Mouse (Mus musculus): ENCODE results near the gene Abhd14a. TPM values are rescaled to one million over a fixed set of nuclear protein-coding genes. Genes with fewer than 3 reads are reported as not detected.

Gene Abhd14a
- polyA plus RNA-seq, 1 experiment from 2014 or later: 82.0 TPM

DNA sequence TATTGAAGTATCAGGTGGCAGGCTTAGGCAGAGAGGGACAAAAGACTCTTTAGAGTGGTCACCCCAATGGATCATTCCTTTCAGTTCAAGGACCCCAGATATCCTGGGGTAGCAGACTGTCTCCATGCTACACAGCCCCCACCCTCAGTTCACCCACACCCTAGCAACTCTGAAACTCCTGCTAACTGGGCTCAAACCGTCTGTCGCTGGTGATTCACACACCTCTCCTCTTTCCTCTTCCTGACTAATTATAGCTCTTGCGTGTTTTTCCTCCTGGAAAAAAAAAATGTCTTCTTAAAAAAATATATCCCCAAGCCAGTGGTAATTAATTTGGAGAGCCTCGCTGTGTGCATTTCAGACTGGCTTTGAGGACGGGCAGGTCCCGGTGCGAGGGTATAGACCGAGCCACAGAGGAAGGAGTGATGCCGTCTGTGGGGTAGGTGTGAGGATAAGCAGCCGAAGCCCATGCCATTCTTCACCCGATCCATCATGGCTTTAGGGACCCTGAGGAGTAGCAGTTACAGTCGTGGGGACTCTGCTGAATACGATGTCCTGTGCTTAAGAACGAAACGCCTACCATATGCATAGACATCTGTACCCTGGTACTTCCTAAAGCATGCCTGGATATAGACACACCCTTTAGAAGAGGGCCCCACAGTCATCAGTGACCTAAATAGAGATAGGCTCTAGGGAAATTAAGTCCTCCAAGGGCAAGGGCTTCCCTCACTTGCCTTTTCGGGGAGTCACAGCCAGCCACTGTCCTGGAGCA lies 44.7 kb downstream of the Abhd14a start:
- no peak overlapping the region for H3K4me2 ChIP-seq (ENCODE audit: low read length)
- no peak for ATAC-seq
- H3K9ac ChIP-seq (ENCODE audit: low read depth, low read length): no peak overlapping the region
- H3K27me3 ChIP-seq (ENCODE audit: control insufficient read depth, insufficient read depth, low read depth, low read length): no peaks in the 10 kb centered on the region
- no peaks in the 10 kb centered on the region for H3K9me3 ChIP-seq (replicated peaks; ENCODE audit: control insufficient read depth, low read length, poor library complexity, severe bottlenecking)
- WGBS: 83% methylated on average over 16 of the region's 16 CpGs
- H3K36me3 ChIP-seq (ENCODE audit: control insufficient read depth, insufficient read depth, low read length): no peaks in the 10 kb centered on the region
- no peak overlapping the region for H3K4me3 ChIP-seq (ENCODE audit: low read depth, low read length)
- H3K27ac ChIP-seq (ENCODE audit: low read length): no peak overlapping the region
- H3K4me1 ChIP-seq (ENCODE audit: control insufficient read depth, insufficient read depth, low read length): no peaks in the 10 kb centered on the region

DNA sequence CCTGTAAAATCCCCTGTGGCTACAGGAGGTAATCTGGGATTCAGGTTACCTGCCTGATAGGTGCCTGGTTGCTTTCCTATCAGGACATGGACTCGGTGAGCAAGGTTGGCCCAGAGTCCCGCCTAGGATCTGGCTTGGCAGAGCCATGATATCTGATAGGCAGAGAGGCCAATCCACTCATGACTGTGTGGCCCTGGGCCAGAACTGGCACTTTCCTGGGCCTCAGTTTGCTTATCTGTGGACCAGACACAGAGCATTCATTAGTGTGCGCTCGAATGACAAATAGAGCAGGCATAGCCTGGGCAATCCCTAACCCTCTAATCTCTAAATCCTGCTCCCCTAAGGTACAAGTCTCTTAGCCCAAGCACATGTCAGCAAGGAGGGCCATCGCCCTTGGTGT lies 45.3 kb downstream of the Abhd14a start:
- no peak overlapping the region for H3K4me2 ChIP-seq (ENCODE audit: low read length)
- H3K27ac ChIP-seq (ENCODE audit: low read length): no peak overlapping the region
- H3K27me3 ChIP-seq (ENCODE audit: control insufficient read depth, insufficient read depth, low read depth, low read length): no peaks in the 10 kb centered on the region
- WGBS: 82% methylated on average over 5 of the region's 5 CpGs
- no peak overlapping the region for H3K4me3 ChIP-seq (ENCODE audit: low read depth, low read length)
- no peaks in the 10 kb centered on the region for H3K4me1 ChIP-seq (ENCODE audit: control insufficient read depth, insufficient read depth, low read length)
- no peak overlapping the region for H3K9ac ChIP-seq (ENCODE audit: low read depth, low read length)
- ATAC-seq: no peak
- no peaks in the 10 kb centered on the region for H3K9me3 ChIP-seq (replicated peaks; ENCODE audit: control insufficient read depth, low read length, poor library complexity, severe bottlenecking)
- no peaks in the 10 kb centered on the region for H3K36me3 ChIP-seq (ENCODE audit: control insufficient read depth, insufficient read depth, low read length)

DNA sequence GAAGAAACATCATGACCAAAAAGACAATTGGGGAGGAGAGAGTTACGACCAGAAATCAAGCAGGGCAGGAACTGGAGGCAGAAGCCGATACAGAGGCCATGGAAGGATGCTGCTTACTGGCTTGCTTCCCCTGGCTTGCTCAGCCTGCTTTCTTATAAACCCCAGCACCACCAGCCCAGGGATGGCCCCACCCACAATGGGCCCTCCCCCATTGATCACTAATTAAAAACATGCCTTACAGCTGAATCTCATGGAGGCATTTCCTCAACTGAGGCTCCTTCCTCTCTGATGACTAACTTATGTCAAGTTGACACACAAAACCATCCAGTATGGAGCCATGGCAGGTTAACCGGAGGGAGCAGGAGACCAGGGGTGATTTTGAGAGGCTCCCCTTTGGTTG lies 47.7 kb downstream of the Abhd14a start:
- Histone ChIP-seq H3K36me3 (ENCODE audit: control insufficient read depth, insufficient read depth, low read length) (no peaks in the 10 kb centered on the region), H3K9me3 (replicated peaks; ENCODE audit: control insufficient read depth, low read length, poor library complexity, severe bottlenecking) (no peaks in the 10 kb centered on the region), H3K4me2 (ENCODE audit: low read length) (no peak overlapping the region), H3K27me3 (ENCODE audit: control insufficient read depth, insufficient read depth, low read depth, low read length) (no peaks in the 10 kb centered on the region), H3K4me1 (ENCODE audit: control insufficient read depth, insufficient read depth, low read length) (peaks cover 6% of the 10 kb centered on the region), H3K27ac (ENCODE audit: low read length) (no peak overlapping the region), H3K4me3 (ENCODE audit: low read depth, low read length) (no peak overlapping the region), H3K9ac (ENCODE audit: low read depth, low read length) (no peak overlapping the region)
- no peak for ATAC-seq
- WGBS: 92% methylated on average over 3 of the region's 3 CpGs

DNA sequence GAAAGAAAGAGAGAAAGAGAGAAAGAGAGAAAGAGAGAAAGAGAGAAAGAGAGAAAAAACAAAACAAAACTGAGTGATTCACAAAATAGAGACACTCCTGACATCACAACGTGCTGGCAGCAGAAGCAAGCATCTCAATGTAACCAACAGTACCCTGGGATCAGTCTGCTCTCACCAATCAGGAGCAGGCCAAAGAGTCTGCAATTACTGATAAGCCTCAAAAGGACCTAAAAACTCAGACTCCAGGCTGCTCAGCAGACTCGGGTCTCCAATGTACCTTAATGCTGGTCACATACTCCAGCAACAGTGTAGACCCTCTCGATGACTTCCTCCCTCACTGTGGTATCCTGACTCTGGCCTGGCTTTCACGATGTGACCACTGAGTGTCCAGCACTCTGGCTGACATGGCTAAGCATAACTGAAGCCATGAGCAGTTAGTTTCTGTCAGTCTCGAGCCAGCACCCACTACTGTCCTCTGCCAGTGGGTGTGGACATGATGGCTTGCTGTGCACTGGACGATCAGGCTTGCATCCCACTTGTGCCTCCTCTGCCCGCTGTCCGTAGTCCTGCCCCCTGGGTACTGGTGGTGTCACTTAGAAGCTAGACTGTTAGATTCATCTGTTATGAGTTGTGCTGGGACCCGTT lies 48.7 kb downstream of the Abhd14a start:
- Histone ChIP-seq H3K27ac (ENCODE audit: low read length) (no peak overlapping the region), H3K36me3 (ENCODE audit: control insufficient read depth, insufficient read depth, low read length) (no peaks in the 10 kb centered on the region), H3K4me2 (ENCODE audit: low read length) (no peak overlapping the region), H3K4me1 (ENCODE audit: control insufficient read depth, insufficient read depth, low read length) (peaks cover 6% of the 10 kb centered on the region), H3K9ac (ENCODE audit: low read depth, low read length) (no peak overlapping the region), H3K9me3 (replicated peaks; ENCODE audit: control insufficient read depth, low read length, poor library complexity, severe bottlenecking) (no peaks in the 10 kb centered on the region), H3K4me3 (ENCODE audit: low read depth, low read length) (no peak overlapping the region), H3K27me3 (ENCODE audit: control insufficient read depth, insufficient read depth, low read depth, low read length) (no peaks in the 10 kb centered on the region)
- ATAC-seq: no peak
- WGBS: 83% methylated on average over 9 of the region's 9 CpGs

DNA sequence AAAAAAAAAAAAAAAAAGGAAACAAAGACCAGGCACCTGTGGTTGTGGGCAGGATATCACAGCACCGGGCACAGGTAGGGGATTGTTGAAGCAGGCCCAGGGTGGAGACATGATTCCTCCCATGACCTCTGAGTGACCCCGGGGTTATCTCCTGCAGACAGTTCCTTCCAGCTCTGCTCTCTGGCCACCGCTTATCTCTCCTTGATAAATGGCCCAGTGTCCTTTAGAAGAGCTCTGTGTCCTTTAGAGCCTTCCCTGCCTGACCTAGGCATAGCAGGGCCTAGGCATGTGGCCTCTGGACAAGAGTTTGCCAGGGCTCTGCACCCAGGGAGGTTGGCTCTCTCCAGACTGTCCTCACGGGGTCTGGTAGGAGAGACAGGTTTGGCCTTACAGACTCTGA lies 49.7 kb downstream of the Abhd14a start:
- Histone ChIP-seq H3K9me3 (replicated peaks; ENCODE audit: control insufficient read depth, low read length, poor library complexity, severe bottlenecking) (no peaks in the 10 kb centered on the region), H3K4me1 (ENCODE audit: control insufficient read depth, insufficient read depth, low read length) (peaks cover 6% of the 10 kb centered on the region), H3K4me3 (ENCODE audit: low read depth, low read length) (no peak overlapping the region), H3K27me3 (ENCODE audit: control insufficient read depth, insufficient read depth, low read depth, low read length) (no peaks in the 10 kb centered on the region), H3K36me3 (ENCODE audit: control insufficient read depth, insufficient read depth, low read length) (no peaks in the 10 kb centered on the region), H3K9ac (ENCODE audit: low read depth, low read length) (no peak overlapping the region), H3K4me2 (ENCODE audit: low read length) (no peak overlapping the region), H3K27ac (ENCODE audit: low read length) (no peak overlapping the region)
- no peak for ATAC-seq
- WGBS: 92% methylated on average over 4 of the region's 4 CpGs

DNA sequence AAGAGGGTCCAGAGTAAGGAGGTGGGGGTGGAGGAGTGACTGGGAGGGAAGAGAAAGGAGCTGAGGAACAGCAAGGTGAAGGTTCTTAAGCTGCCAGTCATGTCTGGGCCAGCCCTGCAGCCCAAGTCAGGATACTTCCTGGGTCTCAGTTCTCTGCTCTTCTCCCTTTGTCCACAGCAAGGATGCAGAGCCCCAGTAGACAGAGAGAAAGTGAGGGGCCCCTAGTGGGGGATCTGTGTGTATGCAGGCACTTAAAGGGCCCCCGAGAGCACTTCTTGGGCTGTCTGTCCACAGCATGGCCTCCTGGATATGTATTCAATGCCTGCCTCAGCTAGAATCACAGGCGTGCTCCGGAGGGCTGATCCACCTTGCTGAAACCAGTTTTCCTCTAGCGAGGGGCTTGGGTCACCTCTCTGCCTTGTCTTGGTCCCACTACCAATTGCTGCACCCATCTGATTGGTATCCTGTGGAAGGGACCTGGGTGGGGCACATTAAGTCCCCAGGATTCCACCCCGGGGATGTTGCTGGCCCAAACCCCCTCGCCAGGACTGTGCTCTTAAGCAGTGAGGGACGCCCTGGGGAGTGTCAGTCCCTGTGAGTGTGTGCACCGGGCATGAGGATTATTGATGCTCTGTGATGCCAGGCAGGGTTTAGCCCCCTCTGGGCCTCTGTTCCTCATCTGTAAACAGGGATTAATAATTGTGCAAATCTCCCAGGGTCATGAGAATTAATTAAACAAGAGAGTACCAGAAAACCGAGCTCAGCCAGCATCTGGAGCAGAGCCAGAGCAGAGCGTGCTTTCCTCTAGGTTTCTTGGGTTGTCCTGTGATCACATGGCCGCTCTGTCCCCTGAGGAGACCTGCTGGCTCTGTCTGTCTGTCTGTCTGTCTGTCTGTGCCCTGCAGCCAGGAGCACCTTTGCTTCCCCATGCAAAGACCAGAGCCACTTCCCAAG lies 52.6 kb downstream of the Abhd14a start:
- no peak overlapping the region for H3K4me2 ChIP-seq (ENCODE audit: low read length)
- no peaks in the 10 kb centered on the region for H3K27me3 ChIP-seq (ENCODE audit: control insufficient read depth, insufficient read depth, low read depth, low read length)
- no peaks in the 10 kb centered on the region for H3K36me3 ChIP-seq (ENCODE audit: control insufficient read depth, insufficient read depth, low read length)
- H3K9ac ChIP-seq (ENCODE audit: low read depth, low read length): peak overlapping the region; percentile 20; the same call in 1 of the 2 replicates
- 26% methylated on average over 11 of the region's 11 CpGs for WGBS
- no peak overlapping the region for H3K27ac ChIP-seq (ENCODE audit: low read length)
- no peak overlapping the region for H3K4me3 ChIP-seq (ENCODE audit: low read depth, low read length)
- no peaks in the 10 kb centered on the region for H3K9me3 ChIP-seq (replicated peaks; ENCODE audit: control insufficient read depth, low read length, poor library complexity, severe bottlenecking)
- peaks cover 8% of the 10 kb centered on the region for H3K4me1 ChIP-seq (ENCODE audit: control insufficient read depth, insufficient read depth, low read length)
- ATAC-seq: peak; percentile 49; the same call in 1 of the 2 replicates

DNA sequence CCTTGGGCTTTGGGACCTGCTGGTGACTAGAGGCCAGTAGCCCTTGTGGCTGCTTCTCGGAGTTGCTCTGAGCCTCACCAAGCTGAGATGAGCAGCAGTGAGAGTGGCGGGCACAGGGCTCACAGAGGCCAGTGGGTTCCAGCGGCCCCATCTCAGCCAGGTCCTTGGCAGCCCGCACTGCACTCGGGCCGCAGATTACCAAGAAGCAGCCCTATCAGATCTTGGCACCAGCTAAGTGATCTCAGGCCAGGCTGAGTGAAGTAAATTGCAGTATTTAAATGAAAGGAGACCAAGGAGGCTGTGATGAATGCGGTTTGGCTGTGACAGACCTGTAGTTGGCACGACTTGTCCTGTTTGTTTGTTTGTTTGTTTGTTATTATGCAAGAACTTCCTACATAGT lies 53.9 kb downstream of the Abhd14a start:
- Histone ChIP-seq H3K27me3 (ENCODE audit: control insufficient read depth, insufficient read depth, low read depth, low read length) (no peaks in the 10 kb centered on the region), H3K9ac (ENCODE audit: low read depth, low read length) (no peak overlapping the region), H3K4me1 (ENCODE audit: control insufficient read depth, insufficient read depth, low read length) (peaks cover 8% of the 10 kb centered on the region), H3K4me2 (ENCODE audit: low read length) (no peak overlapping the region), H3K36me3 (ENCODE audit: control insufficient read depth, insufficient read depth, low read length) (no peaks in the 10 kb centered on the region), H3K4me3 (ENCODE audit: low read depth, low read length) (no peak overlapping the region), H3K27ac (ENCODE audit: low read length) (no peak overlapping the region), H3K9me3 (replicated peaks; ENCODE audit: control insufficient read depth, low read length, poor library complexity, severe bottlenecking) (no peaks in the 10 kb centered on the region)
- ATAC-seq: no peak
- WGBS: 88% methylated on average over 7 of the region's 8 CpGs

DNA sequence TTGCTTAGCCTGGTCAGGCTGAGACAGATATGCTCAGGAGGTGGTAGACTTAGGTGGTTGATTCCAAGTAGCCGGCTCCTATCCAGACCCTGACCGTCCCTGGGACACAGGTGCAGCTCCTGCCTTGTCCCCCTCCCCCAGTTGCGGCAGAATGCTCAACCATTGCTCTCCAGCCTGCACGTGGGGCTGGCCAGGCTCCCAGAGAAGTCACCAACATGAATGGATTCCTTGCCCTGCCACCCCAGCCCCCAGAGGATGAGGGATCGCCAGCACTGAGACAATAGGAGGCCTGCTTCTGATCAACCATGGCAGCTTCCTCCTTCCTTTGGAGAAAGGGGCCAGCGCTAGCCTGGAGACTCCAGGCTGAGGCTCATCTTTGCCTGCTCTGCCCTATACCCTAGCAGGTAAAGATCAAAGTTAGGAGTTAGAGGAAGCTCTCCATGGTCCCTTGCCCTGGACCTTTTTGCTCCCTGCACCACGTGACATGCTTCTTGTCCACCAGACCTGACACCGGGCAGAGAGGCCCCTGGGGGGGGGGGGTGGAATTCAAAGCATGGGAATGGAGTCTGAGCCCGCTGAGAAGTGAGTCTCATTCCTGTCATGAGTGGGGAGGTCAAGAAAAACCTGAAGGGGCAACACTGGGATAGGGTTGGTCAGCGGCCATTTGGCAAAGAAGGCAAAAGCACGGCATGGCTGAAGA lies 54.5 kb downstream of the Abhd14a start:
- no peak for ATAC-seq
- H3K9ac ChIP-seq (ENCODE audit: low read depth, low read length): no peak overlapping the region
- peaks cover 8% of the 10 kb centered on the region for H3K4me1 ChIP-seq (ENCODE audit: control insufficient read depth, insufficient read depth, low read length)
- WGBS: 72% methylated on average over 11 of the region's 11 CpGs
- no peaks in the 10 kb centered on the region for H3K9me3 ChIP-seq (replicated peaks; ENCODE audit: control insufficient read depth, low read length, poor library complexity, severe bottlenecking)
- no peak overlapping the region for H3K4me3 ChIP-seq (ENCODE audit: low read depth, low read length)
- H3K4me2 ChIP-seq (ENCODE audit: low read length): no peak overlapping the region
- no peaks in the 10 kb centered on the region for H3K36me3 ChIP-seq (ENCODE audit: control insufficient read depth, insufficient read depth, low read length)
- no peaks in the 10 kb centered on the region for H3K27me3 ChIP-seq (ENCODE audit: control insufficient read depth, insufficient read depth, low read depth, low read length)
- H3K27ac ChIP-seq (ENCODE audit: low read length): no peak overlapping the region

All from midbrain, embryonic 16.5 days (tissue).